Mouse (Mus musculus): ENCODE measurements around the gene Cstf1.

Cstf1 gene

GRCm38 (mm10) chr2:172418208-172418607, 47.7 kb downstream of the Cstf1 start:
- DNase-seq, result no peak

- no peak for DNase-seq
These were observed 60.1 kb downstream of the Cstf1 start for GRCm38 (mm10) chr2:172430609-172431008.

Measured in cerebellum, adult 11-12 months (tissue).